Mouse (Mus musculus): ENCODE results near the gene Ptpn11.
A peak's percentile ranks its signal among the peaks of the same experiment; 100 is the strongest.

The Ptpn11 gene

GRCm38 (mm10) chr5:121126051-121126450, 65.1 kb downstream of the Ptpn11 start:
- DNase-seq (ENCODE audit: low spot score in 2 of 2), result peak in 1 of 2 experiments; percentile 46

- DNase-seq (ENCODE audit: low spot score in 2 of 2), result no peak
Measured at GRCm38 (mm10) chr5:121125563-121125962, 65.6 kb downstream of the Ptpn11 start.

GRCm38 (mm10) chr5:121124208-121125185, 66.7 kb downstream of the Ptpn11 start:
- DNase-seq (ENCODE audit: low spot score in 2 of 2), result no peak

GRCm38 (mm10) chr5:121123399-121123798, 67.8 kb downstream of the Ptpn11 start:
- no peak for DNase-seq (ENCODE audit: low spot score in 2 of 2)

GRCm38 (mm10) chr5:121122577-121122976, 68.6 kb downstream of the Ptpn11 start:
- no peak for DNase-seq (ENCODE audit: low spot score in 2 of 2)

GRCm38 (mm10) chr5:121122036-121122435, 69.2 kb downstream of the Ptpn11 start:
- DNase-seq (ENCODE audit: low spot score in 2 of 2), result no peak

GRCm38 (mm10) chr5:121119331-121120034, 71.7 kb downstream of the Ptpn11 start:
- DNase-seq (ENCODE audit: low spot score in 2 of 2), result no peak

GRCm38 (mm10) chr5:121118345-121118744, 72.9 kb downstream of the Ptpn11 start:
- DNase-seq (ENCODE audit: low spot score in 2 of 2), result no peak

GRCm38 (mm10) chr5:121116941-121117340, 74.3 kb downstream of the Ptpn11 start:
- DNase-seq (ENCODE audit: low spot score in 2 of 2), result no peak

GRCm38 (mm10) chr5:121115391-121116157, 75.6 kb downstream of the Ptpn11 start:
- no peak for DNase-seq (ENCODE audit: low spot score in 2 of 2)

GRCm38 (mm10) chr5:121114151-121114550, 77.0 kb downstream of the Ptpn11 start:
- DNase-seq (ENCODE audit: low spot score in 2 of 2), result no peak

- DNase-seq (ENCODE audit: low spot score in 2 of 2), result peak in 1 of 2 experiments; percentile 42
Measured at GRCm38 (mm10) chr5:121112390-121112789, 78.8 kb downstream of the Ptpn11 start.

GRCm38 (mm10) chr5:121111106-121111915, 79.9 kb downstream of the Ptpn11 start:
- no peak for DNase-seq (ENCODE audit: low spot score in 2 of 2)

- no peak for DNase-seq (ENCODE audit: low spot score in 2 of 2)
Measured at GRCm38 (mm10) chr5:121109185-121109584, 82.0 kb downstream of the Ptpn11 start.

GRCm38 (mm10) chr5:121106913-121107312, 84.3 kb downstream of the Ptpn11 start:
- peak in 1 of 2 experiments; percentile 38 for DNase-seq (ENCODE audit: low spot score in 2 of 2)

- no peak for DNase-seq (ENCODE audit: low spot score in 2 of 2)
Measured at GRCm38 (mm10) chr5:121100886-121101580, 90.2 kb downstream of the Ptpn11 start.

GRCm38 (mm10) chr5:121100095-121100494, 91.1 kb downstream of the Ptpn11 start:
- DNase-seq (ENCODE audit: low spot score in 2 of 2), result no peak

GRCm38 (mm10) chr5:121097970-121098369, 93.2 kb downstream of the Ptpn11 start:
- no peak for DNase-seq (ENCODE audit: low spot score in 2 of 2)

- DNase-seq (ENCODE audit: low spot score in 2 of 2), result no peak
Measured at GRCm38 (mm10) chr5:121096744-121097143, 94.5 kb downstream of the Ptpn11 start.

GRCm38 (mm10) chr5:121093281-121093680, 97.9 kb downstream of the Ptpn11 start:
- no peak for DNase-seq (ENCODE audit: low spot score in 2 of 2)

All from spleen, postnatal 10 days (tissue).